Mouse (Mus musculus) small intestine, adult 2 months (tissue): ENCODE measurements around the gene Tomm40l. TPM values are rescaled to one million over a fixed set of nuclear protein-coding genes. Genes with fewer than 3 reads are reported as not detected.

ENCODE experiments used
- H3K27ac ChIP-seq: fragments of 200-500 bp; 2 replicates; pipeline ENCODE4 v1.5.1; 2012; ENCODE audit warnings: low read depth, low read length, control low read depth, inconsistent platforms; ENCODE audit not compliant: insufficient read depth
- H3K27me3 ChIP-seq: fragments of 200-500 bp; 2 replicates; pipeline ENCODE4 v1.6.1; 2012; ENCODE audit warnings: mild to moderate bottlenecking, moderate library complexity, low read length, inconsistent platforms; ENCODE audit not compliant: control insufficient read depth, insufficient read depth
- H3K36me3 ChIP-seq: fragments of 200-500 bp; 2 replicates; pipeline ENCODE4 v1.6.1; 2012; ENCODE audit warnings: mild to moderate bottlenecking, low read length, control low read depth, inconsistent platforms; ENCODE audit not compliant: control insufficient read depth, insufficient read depth
- H3K4me1 ChIP-seq: fragments of 200-500 bp; 2 replicates; pipeline ENCODE4 v1.6.1; 2012; ENCODE audit warnings: low read length, inconsistent platforms, mixed read lengths; ENCODE audit not compliant: control insufficient read depth, insufficient read depth, insufficient read length
- H3K4me3 ChIP-seq: fragments of 200-500 bp; 2 replicates; pipeline ENCODE4 v1.5.1; 2012; ENCODE audit warnings: low read depth, mild to moderate bottlenecking, control low read depth, inconsistent platforms, low read length, moderate library complexity
- CTCF ChIP-seq: fragments of 200-500 bp; IDR thresholded peaks from 2 replicates; pipeline ENCODE4 v1.5.1; 2012; ENCODE audit warnings: low read depth, mild to moderate bottlenecking, control low read depth, inconsistent platforms, low read length, moderate library complexity, mixed read lengths; ENCODE audit not compliant: insufficient replicate concordance, insufficient read length; ENCODE audit errors: extremely low read depth
- POLR2A ChIP-seq: fragments of 200-500 bp; IDR thresholded peaks from 2 replicates; pipeline ENCODE4 v1.6.1; 2012; ENCODE audit warnings: low read depth, mild to moderate bottlenecking, control low read depth, inconsistent platforms, low read length, moderate library complexity
- WGBS: fragments of 180-500 bp; shearing (Covaris S2); methylation state at CpG from one replicate; pipeline ENCODE4 v1.1.7; 2018; 5-methylcytosine and 5-hydroxymethylcytosine counted together
- polyA plus RNA-seq: library from polyadenylated mRNA; depleted of rRNA; stranded (reverse); fragments of >200 nt; gene quantifications from 2 replicates; pipeline ENCODE4 v1.2.3, GENCODE M21; 2012; rRNA removed

Gene Tomm40l
- polyA plus RNA-seq: 17.0 and 21.2 TPM in 2 replicates

- WGBS: 1% methylated on average over 28 of the region's 28 CpGs
- Histone ChIP-seq H3K27me3 (no peaks in the 10 kb centered on the region), H3K4me1 (peaks cover 14% of the 10 kb centered on the region), H3K27ac (peak within 1 kb of the TSS; percentile 66), H3K36me3 (peaks cover 25% of the 10 kb centered on the region), H3K4me3 (peak within 1 kb of the TSS; percentile 84)
- TF ChIP-seq CTCF (no peak), POLR2A (peak; percentile 68; the same call in 1 of the 2 replicates)
Measured at GRCm38 (mm10) chr1:171222238-171223155, at the start of gene Tomm40l. Gene Tomm40l (minus strand): TSS chr1:171222514.

DNA sequence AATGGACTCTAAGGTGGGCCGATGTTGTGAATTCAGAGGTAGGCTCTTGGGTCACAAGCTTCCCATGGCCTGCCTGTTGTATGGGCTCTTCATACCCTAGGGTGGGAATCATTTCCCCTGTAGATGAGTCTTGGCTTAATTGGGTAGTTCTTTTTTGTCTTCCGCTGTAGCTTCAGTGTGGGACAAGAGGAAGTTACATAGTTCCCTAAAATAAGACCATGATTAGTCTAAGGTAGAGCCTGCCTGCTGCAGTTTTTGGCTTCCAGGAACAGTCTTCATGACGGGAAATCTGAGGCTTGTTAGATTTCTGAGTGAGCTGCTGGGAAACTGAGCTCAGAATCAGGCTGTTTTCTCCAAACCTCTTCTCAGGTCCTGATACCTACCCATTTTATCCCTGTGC, 49.8 kb upstream of the Tomm40l start:
- Histone ChIP-seq H3K36me3 (peaks cover 45% of the 10 kb centered on the region), H3K4me3 (no peak overlapping the region), H3K4me1 (peaks cover 6% of the 10 kb centered on the region), H3K27me3 (no peaks in the 10 kb centered on the region), H3K27ac (no peak overlapping the region)
- TF ChIP-seq CTCF (no peak), POLR2A (no peak)
- WGBS: 83% methylated on average over 3 of the region's 3 CpGs

- no peak for TF ChIP-seq POLR2A
- TF ChIP-seq CTCF: no peak
- Histone ChIP-seq H3K4me3 (peak overlapping the region; percentile 14), H3K27ac (no peak overlapping the region), H3K27me3 (no peaks in the 10 kb centered on the region), H3K36me3 (peaks cover 40% of the 10 kb centered on the region), H3K4me1 (peaks cover 6% of the 10 kb centered on the region)
- 62% methylated on average over 10 of the region's 10 CpGs for WGBS
Measured at GRCm38 (mm10) chr1:171271622-171272021, 49.3 kb upstream of the Tomm40l start.

DNA sequence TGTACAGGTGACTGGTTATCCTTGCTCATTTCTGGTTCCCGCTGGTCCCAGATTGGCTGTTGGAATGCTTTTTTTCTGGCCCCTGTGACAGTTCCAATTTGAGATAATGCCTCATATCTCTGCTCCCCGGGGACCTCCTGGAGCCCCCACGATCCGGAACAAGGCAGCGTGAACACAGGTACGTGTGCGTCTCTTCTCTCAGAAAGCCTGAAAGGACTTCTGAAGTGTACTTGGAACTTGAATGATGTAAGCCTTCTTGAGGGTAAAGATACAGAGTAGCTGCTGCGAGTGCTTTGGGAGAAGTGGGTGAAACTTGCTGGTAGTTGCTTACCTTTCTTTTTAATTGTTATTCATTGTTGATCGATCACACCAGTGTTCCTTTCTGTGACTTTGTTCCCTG, 48.9 kb upstream of the Tomm40l start:
- peak overlapping the region; percentile 83 for H3K4me3 ChIP-seq
- WGBS: 17% methylated on average over 9 of the region's 9 CpGs
- H3K36me3 ChIP-seq: peaks cover 36% of the 10 kb centered on the region
- TF ChIP-seq POLR2A: no peak
- TF ChIP-seq CTCF: no peak
- H3K27me3 ChIP-seq: no peaks in the 10 kb centered on the region
- H3K4me1 ChIP-seq: peaks cover 6% of the 10 kb centered on the region
- peak overlapping the region; percentile 93 for H3K27ac ChIP-seq

DNA sequence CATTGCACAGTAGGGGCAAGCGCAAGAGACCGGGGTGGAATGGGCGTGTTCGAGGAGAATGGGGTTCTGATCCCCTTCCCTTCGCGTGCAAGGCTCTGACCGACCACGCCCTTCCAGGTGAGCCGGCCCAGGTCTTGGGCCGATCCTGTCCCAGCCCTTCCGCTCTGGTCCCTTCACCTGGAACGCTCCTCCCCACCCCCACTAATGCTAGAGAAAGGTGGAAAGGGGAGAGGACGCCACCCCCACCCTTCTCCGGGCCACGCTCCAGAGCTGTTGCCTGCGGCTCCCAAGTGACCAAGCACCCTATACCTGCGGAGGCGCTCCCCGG, 48.2 kb upstream of the Tomm40l start:
- Histone ChIP-seq H3K4me3 (peak overlapping the region; percentile 83), H3K36me3 (peaks cover 29% of the 10 kb centered on the region), H3K27ac (peak overlapping the region; percentile 93), H3K4me1 (peaks cover 6% of the 10 kb centered on the region), H3K27me3 (no peaks in the 10 kb centered on the region)
- under 1% methylated on average over 18 of the region's 19 CpGs for WGBS
- TF ChIP-seq POLR2A (no peak), CTCF (no peak)

DNA sequence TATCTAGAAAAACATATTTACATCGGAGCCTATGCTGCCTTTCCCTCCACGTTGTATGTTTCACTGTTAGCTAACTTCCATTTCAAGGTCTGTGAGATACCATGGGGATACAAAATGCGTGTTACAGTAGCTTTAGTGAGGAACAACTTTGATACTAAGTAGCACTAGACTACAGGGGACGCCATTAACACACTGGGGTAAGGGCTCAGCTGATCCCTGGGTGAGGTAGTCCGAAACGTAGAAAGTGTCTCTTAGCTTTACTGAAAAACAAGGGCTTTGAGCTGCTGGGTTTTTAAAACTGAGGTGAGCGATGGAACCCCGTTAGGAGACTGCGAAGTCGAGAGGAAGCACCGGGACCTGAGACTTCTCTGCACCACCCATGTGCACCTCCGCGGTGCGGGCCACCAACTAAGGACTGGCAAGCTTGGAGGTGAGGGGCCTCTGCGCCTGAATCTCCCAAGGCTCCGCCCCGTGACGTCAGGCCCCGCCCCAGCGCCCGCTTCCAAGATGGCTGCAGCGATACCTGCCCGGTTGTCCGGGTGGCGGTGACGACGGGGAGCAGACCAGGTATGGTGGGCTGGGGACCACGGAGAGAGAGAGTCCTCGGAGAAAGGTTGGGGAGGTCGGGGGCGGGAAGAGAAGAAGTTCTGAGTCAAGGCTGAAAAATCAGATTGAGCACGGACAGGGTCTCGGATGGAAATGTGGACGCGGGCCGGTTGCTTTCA, 47.7 kb upstream of the Tomm40l start, which contains the start of gene B4galt3:
B4galt3 (plus strand) TSS at position 481 of the 725 bp plus-strand sequence.
- H3K4me3 ChIP-seq: peak within 1 kb of the TSS; percentile 83
- WGBS: 3% methylated on average over 36 of the region's 36 CpGs
- no peaks in the 10 kb centered on the region for H3K27me3 ChIP-seq
- H3K4me1 ChIP-seq: peaks cover 6% of the 10 kb centered on the region
- H3K36me3 ChIP-seq: peaks cover 24% of the 10 kb centered on the region
- TF ChIP-seq POLR2A (peak; percentile 99), CTCF (no peak)
- H3K27ac ChIP-seq: peak within 1 kb of the TSS; percentile 93

GRCm38 (mm10) chr1:171268341-171268740, 46.0 kb upstream of the Tomm40l start:
- 71% methylated on average over 1 of the region's 1 CpGs for WGBS
- TF ChIP-seq CTCF (no peak), POLR2A (no peak)
- Histone ChIP-seq H3K4me1 (peaks cover 6% of the 10 kb centered on the region), H3K36me3 (peaks cover 10% of the 10 kb centered on the region), H3K27ac (no peak overlapping the region), H3K4me3 (no peak overlapping the region), H3K27me3 (no peaks in the 10 kb centered on the region)
